Mouse (Mus musculus): ENCODE measurements around the gene Ripk3.

DNA sequence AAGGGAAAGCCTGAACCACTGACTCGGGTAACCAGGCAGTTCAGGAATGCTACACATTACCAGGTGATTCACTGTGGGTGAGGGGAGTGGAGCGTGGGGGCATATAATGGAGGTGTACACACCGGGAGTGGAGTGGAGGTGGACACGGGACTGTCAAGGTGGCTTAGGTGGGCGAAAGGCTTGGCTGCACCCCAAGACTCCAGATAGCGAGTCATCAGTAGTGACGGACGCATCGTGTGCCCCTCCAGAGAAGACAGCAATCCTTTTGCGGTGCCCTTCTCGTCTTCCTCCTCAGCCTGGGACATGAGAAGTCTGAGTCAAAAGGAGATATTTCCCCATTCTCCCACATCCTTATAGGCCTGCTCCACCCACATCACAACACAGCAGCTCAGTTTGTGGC lies 10.9 kb downstream of the Ripk3 start:
- TF ChIP-seq POLR2A (IDR thresholded peaks at IDR 0.05; ENCODE audit: low read depth, low read length): no peak
- TF ChIP-seq MAZ (IDR thresholded peaks at IDR 0.05; ENCODE audit: low read depth, low read length): no peak
- no peak for TF ChIP-seq CTCF (conservative IDR thresholded peaks at IDR 0.05 in 1 of 2, IDR thresholded peaks at IDR 0.05 in 1 of 2; ENCODE audit: low read depth in 2 of 2, low read length in 2 of 2)
- TF ChIP-seq MAX (IDR thresholded peaks at IDR 0.05; ENCODE audit: low read length): no peak
- TF ChIP-seq E2F4 (IDR thresholded peaks at IDR 0.05; ENCODE audit: insufficient replicate concordance, low read depth, low read length): no peak
- no peak for TF ChIP-seq SIN3A (IDR thresholded peaks at IDR 0.05; ENCODE audit: low read length)
- TF ChIP-seq RAD21 (IDR thresholded peaks at IDR 0.05; ENCODE audit: low read depth, low read length): no peak
- TF ChIP-seq ZNF384 (IDR thresholded peaks at IDR 0.05; ENCODE audit: low read depth, low read length): no peak
- no peak for TF ChIP-seq ZKSCAN1 (IDR thresholded peaks at IDR 0.05; ENCODE audit: borderline replicate concordance, low read depth, low read length)
- TF ChIP-seq EP300 (IDR thresholded peaks at IDR 0.05; ENCODE audit: low read length): no peak
- TF ChIP-seq TCF12 (IDR thresholded peaks at IDR 0.05; ENCODE audit: low read depth, low read length): no peak
- no peak for TF ChIP-seq BHLHE40 (IDR thresholded peaks at IDR 0.05; ENCODE audit: low read depth, low read length)
- TF ChIP-seq JUND (conservative IDR thresholded peaks at IDR 0.05; ENCODE audit: low read depth, low read length): no peak
- no peak for TF ChIP-seq KAT2A (IDR thresholded peaks at IDR 0.05; ENCODE audit: insufficient replicate concordance, low read length)
